Mouse (Mus musculus): ENCODE measurements around the gene Spef1. TPM values are rescaled to one million over a fixed set of nuclear protein-coding genes. Genes with fewer than 3 reads are reported as not detected.

Spef1 gene
- polyA plus RNA-seq, 1 experiment from 2014 or later = 12.2 TPM

GRCm38 (mm10) chr2:131188311-131188710 is 1.2 kb upstream of the Spef1 start:
- H3K27me3 ChIP-seq (replicated peaks; ENCODE audit: insufficient read depth, low read length) = no peaks in the 10 kb centered on the region
- DNase-seq (ENCODE audit: low spot score) = no peak
- H3K9ac ChIP-seq (replicated peaks; ENCODE audit: low read depth) = no peak overlapping the region
- no peak for ATAC-seq
- peaks cover 22% of the 10 kb centered on the region for H3K4me1 ChIP-seq (ENCODE audit: insufficient read depth, low read depth, low read length)
- peak overlapping the region; percentile 83; the same call in 1 of the 2 replicates for H3K4me2 ChIP-seq (replicated peaks; ENCODE audit: low read depth, low read length)
- no peaks in the 10 kb centered on the region for H3K9me3 ChIP-seq (ENCODE audit: low read length)
- peaks cover 6% of the 10 kb centered on the region; the same call in 1 of the 2 replicates for H3K36me3 ChIP-seq (ENCODE audit: insufficient read depth, low read length)
- WGBS = 87% methylated on average over 5 of the region's 5 CpGs
- TF ChIP-seq CTCF (IDR thresholded peaks at IDR 0.05) (peak; percentile 13; the same call in 1 of the 2 replicates), EP300 (IDR thresholded peaks at IDR 0.05) (no peak)
- no peak overlapping the region for H3K4me3 ChIP-seq (ENCODE audit: low read depth, low read length)
- H3K27ac ChIP-seq (ENCODE audit: low read length) = no peak overlapping the region; the same call in 1 of the 2 replicates

GRCm38 (mm10) chr2:131187602-131187922 is 480 bp upstream of the Spef1 start:
- H3K4me1 ChIP-seq (ENCODE audit: insufficient read depth, low read depth, low read length) = peaks cover 22% of the 10 kb centered on the region
- DNase-seq (ENCODE audit: low spot score) (no peak), ATAC-seq (no peak)
- WGBS = 28% methylated on average over 3 of the region's 3 CpGs
- H3K9ac ChIP-seq (replicated peaks; ENCODE audit: low read depth) = peak overlapping the region; percentile 53; the same call in 1 of the 2 replicates
- TF ChIP-seq CTCF (IDR thresholded peaks at IDR 0.05) (no peak), EP300 (IDR thresholded peaks at IDR 0.05) (no peak)
- H3K4me2 ChIP-seq (replicated peaks; ENCODE audit: low read depth, low read length) = peak overlapping the region; percentile 83
- no peaks in the 10 kb centered on the region for H3K27me3 ChIP-seq (replicated peaks; ENCODE audit: insufficient read depth, low read length)
- H3K4me3 ChIP-seq (ENCODE audit: low read depth, low read length) = peak overlapping the region; percentile 62
- peaks cover 3% of the 10 kb centered on the region; the same call in 1 of the 2 replicates for H3K36me3 ChIP-seq (ENCODE audit: insufficient read depth, low read length)
- no peaks in the 10 kb centered on the region for H3K9me3 ChIP-seq (ENCODE audit: low read length)
- peak overlapping the region; percentile 52; the same call in 1 of the 2 replicates for H3K27ac ChIP-seq (ENCODE audit: low read length)

DNA sequence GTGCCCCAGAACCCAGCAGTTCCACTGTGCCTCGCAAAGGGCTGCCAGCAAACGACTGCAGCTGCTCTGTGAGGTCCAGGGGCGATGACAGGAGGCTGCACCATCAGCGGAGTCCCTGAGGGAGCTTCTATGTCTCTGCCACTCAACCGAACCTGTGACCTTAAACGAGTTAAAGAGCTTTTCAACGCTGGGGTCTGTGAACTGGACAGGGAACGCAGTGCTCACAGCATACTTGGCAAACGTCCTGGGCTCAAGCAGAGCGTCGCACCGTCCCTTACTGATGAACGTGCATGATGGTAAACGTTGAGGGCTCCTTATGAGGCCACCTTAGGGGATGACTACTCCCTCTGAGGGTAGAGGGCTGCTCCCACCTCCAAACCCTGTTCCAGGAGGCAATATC is 739 bp downstream of the Spef1 start:
- H3K27ac ChIP-seq (ENCODE audit: low read length) = peak overlapping the region; percentile 39; the same call in 1 of the 2 replicates
- 4% methylated on average over 14 of the region's 14 CpGs for WGBS
- peak overlapping the region; percentile 62 for H3K4me3 ChIP-seq (ENCODE audit: low read depth, low read length)
- no peak for TF ChIP-seq EP300 (IDR thresholded peaks at IDR 0.05)
- TF ChIP-seq CTCF (IDR thresholded peaks at IDR 0.05) = no peak
- H3K4me1 ChIP-seq (ENCODE audit: insufficient read depth, low read depth, low read length) = peaks cover 22% of the 10 kb centered on the region
- no peaks in the 10 kb centered on the region for H3K27me3 ChIP-seq (replicated peaks; ENCODE audit: insufficient read depth, low read length)
- H3K4me2 ChIP-seq (replicated peaks; ENCODE audit: low read depth, low read length) = peak overlapping the region; percentile 83
- DNase-seq (ENCODE audit: low spot score) (no peak), ATAC-seq (no peak)
- H3K9ac ChIP-seq (replicated peaks; ENCODE audit: low read depth) = peak overlapping the region; percentile 29; the same call in 1 of the 2 replicates
- H3K36me3 ChIP-seq (ENCODE audit: insufficient read depth, low read length) = no peaks in the 10 kb centered on the region
- no peaks in the 10 kb centered on the region for H3K9me3 ChIP-seq (ENCODE audit: low read length)

GRCm38 (mm10) chr2:131179990-131180587 is 7.0 kb downstream of the Spef1 start, which contains the start of gene Cenpb:
TSS of gene Cenpb (minus strand) at chr2:131180067.
- H3K27ac ChIP-seq (ENCODE audit: low read length) = peak within 1 kb of the TSS; percentile 96
- ATAC-seq (peak; percentile 94), DNase-seq (ENCODE audit: low spot score) (peak; percentile 90)
- TF ChIP-seq CTCF (IDR thresholded peaks at IDR 0.05) = peak; percentile 62
- TF ChIP-seq EP300 (IDR thresholded peaks at IDR 0.05) = no peak
- 3% methylated on average over 32 of the region's 57 CpGs for WGBS
- peak within 1 kb of the TSS; percentile 95 for H3K4me2 ChIP-seq (replicated peaks; ENCODE audit: low read depth, low read length)
- H3K36me3 ChIP-seq (ENCODE audit: insufficient read depth, low read length) = no peaks in the 10 kb centered on the region
- H3K27me3 ChIP-seq (replicated peaks; ENCODE audit: insufficient read depth, low read length) = no peaks in the 10 kb centered on the region
- no peaks in the 10 kb centered on the region for H3K9me3 ChIP-seq (ENCODE audit: low read length)
- H3K4me3 ChIP-seq (ENCODE audit: low read depth, low read length) = peak within 1 kb of the TSS; percentile 78
- peak within 1 kb of the TSS; percentile 87 for H3K9ac ChIP-seq (replicated peaks; ENCODE audit: low read depth)
- peaks cover 19% of the 10 kb centered on the region for H3K4me1 ChIP-seq (ENCODE audit: insufficient read depth, low read depth, low read length)

DNA sequence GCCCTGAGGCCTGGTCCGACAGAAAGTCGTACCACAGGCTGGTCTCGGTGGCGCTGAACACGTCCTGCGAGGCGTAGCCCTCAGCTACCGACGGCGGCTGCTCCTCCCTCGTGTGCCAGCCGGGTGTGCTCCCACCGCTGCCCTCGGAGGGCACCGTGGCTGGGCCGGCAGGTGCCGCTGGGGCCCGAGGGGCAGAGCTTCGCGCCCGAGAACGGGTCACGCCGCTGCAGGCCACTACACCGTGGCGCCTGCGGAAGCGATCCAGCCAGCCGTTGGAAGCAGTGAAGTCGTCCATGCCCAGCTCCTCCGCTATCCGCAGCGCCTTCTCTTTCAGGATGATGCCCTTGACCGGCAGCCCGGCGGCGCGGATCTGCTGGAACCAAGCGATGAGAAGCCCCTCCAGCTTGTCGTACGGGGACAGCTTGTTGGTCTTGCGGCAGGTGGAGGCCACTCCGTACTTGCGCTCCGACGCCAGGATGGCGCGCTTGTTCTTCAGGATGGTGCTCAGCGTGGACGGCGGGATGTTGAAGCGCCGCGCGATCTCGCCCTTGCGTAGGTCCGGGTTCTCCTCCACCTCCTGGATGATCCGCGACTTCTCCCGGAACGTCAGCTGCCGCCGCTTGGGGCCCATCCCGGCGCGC is 7.7 kb downstream of the Spef1 start:
- H3K9ac ChIP-seq (replicated peaks; ENCODE audit: low read depth) = peak overlapping the region; percentile 87
- DNase-seq (ENCODE audit: low spot score) (peak; percentile 83), ATAC-seq (peak; percentile 78)
- no peaks in the 10 kb centered on the region for H3K9me3 ChIP-seq (ENCODE audit: low read length)
- TF ChIP-seq EP300 (IDR thresholded peaks at IDR 0.05) (no peak), CTCF (IDR thresholded peaks at IDR 0.05) (peak; percentile 4; the same call in 1 of the 2 replicates)
- peak overlapping the region; percentile 95 for H3K4me2 ChIP-seq (replicated peaks; ENCODE audit: low read depth, low read length)
- no peaks in the 10 kb centered on the region for H3K36me3 ChIP-seq (ENCODE audit: insufficient read depth, low read length)
- H3K27ac ChIP-seq (ENCODE audit: low read length) = peak overlapping the region; percentile 96
- under 1% methylated on average over 62 of the region's 67 CpGs for WGBS
- peak overlapping the region; percentile 78 for H3K4me3 ChIP-seq (ENCODE audit: low read depth, low read length)
- H3K27me3 ChIP-seq (replicated peaks; ENCODE audit: insufficient read depth, low read length) = no peaks in the 10 kb centered on the region
- peaks cover 21% of the 10 kb centered on the region for H3K4me1 ChIP-seq (ENCODE audit: insufficient read depth, low read depth, low read length)

DNA sequence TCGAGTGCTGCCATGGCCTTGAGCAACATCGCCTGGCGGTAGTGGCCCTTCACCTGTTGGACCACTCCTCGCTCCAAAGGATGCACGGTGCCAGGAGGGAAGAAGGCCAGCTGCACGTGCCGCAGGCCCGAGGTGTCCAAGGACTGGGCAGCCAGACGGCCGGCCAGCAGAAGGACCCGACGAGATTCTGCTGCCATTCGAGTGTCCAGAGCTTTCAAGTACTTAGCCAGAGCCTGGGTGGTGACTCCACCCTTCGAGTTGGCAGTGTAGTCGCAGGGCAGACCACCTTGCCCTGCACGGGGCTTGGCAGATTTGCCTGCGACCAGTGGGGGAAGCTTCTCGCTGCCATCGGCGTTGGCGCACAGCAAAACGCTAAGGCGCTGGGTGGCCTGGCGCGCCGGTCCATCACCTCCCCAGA is 8.2 kb downstream of the Spef1 start:
- H3K4me1 ChIP-seq (ENCODE audit: insufficient read depth, low read depth, low read length) = peaks cover 24% of the 10 kb centered on the region

More for the DNA sequence above, 8.2 kb downstream of the Spef1 start:
- Histone ChIP-seq H3K9me3 (ENCODE audit: low read length) (no peaks in the 10 kb centered on the region), H3K4me3 (ENCODE audit: low read depth, low read length) (peak overlapping the region; percentile 78), H3K36me3 (ENCODE audit: insufficient read depth, low read length) (no peaks in the 10 kb centered on the region), H3K9ac (replicated peaks; ENCODE audit: low read depth) (peak overlapping the region; percentile 87), H3K27ac (ENCODE audit: low read length) (peak overlapping the region; percentile 96), H3K27me3 (replicated peaks; ENCODE audit: insufficient read depth, low read length) (no peaks in the 10 kb centered on the region), H3K4me2 (replicated peaks; ENCODE audit: low read depth, low read length) (peak overlapping the region; percentile 95)
- TF ChIP-seq EP300 (IDR thresholded peaks at IDR 0.05) (no peak), CTCF (IDR thresholded peaks at IDR 0.05) (no peak)
- DNase-seq (ENCODE audit: low spot score) (peak; percentile 30), ATAC-seq (no peak)
- 24% methylated on average over 23 of the region's 26 CpGs for WGBS

All from lung, postnatal 0 days (tissue).